Mouse (Mus musculus) yolk sac, embryonic 10.5 days (tissue): ENCODE measurements around the gene L1cam.

Source experiments
- DNase-seq: peaks from one replicate; pipeline ENCODE4 v3.0.0-alpha.2; 2017; ENCODE audit warnings: low spot score

L1cam gene

DNA sequence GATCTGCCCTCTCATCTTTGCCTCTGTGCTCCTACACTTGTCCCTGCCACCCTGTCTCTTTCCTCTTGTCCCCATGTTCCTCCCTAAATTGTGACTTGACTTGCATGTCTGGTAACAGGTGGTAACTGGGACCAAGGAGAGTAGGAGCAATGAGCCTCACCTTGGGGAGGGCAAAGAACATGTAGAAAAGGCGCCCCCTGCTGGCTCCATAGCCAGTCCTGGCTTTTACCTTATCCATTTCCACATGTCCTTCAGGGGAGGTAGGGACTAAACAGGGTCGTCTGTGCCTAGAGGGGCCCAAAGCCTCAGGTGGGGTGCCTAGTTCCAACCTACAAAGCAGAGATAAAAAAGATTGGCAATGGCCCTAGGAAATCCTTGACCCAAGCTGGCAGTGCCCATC is at the start of gene L1cam:
Gene L1cam, minus strand, starts transcription at position 387 of the 400 bp plus-strand sequence.
- DNase-seq: no peak

DNA sequence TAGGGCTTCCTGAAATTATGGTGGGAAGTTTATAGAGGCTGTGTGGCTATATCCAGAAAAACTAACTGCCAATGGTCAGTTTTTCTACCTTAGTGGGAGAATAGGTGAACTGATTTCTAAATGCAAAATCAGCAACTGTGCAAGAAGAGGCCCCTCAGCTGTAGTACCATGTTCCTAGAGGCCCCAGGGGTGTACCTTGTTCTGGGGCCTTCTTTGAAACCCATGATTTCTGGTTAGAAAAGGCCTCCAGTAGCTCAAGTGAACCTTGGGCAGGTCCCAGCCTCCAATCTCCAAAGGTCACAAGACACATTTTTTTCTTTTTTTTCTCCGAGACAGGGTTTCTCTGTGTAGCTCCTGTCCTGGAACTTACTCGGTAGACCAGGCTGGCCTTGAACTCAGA is 46.4 kb upstream of the L1cam start:
- DNase-seq: no peak

DNA sequence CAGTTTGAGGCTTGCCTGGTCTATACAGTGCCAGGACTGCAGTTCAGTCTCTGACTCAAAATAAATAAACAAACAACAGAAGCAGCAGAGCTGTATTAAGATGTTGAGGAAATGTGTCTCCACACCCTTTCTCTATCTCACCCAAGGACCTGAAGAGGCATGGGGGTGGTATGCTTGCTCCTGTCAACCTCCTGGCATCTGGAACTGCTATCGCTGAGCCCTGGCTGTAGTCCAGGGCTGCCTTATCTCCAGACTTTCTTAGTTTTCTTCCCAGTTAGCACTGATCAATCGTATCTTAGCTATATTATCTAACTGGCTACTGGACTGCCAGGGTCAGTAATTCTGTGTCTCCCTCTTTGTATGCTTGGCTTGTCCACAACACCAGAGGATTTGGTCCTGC is 46.0 kb upstream of the L1cam start:
- DNase-seq: no peak

DNA sequence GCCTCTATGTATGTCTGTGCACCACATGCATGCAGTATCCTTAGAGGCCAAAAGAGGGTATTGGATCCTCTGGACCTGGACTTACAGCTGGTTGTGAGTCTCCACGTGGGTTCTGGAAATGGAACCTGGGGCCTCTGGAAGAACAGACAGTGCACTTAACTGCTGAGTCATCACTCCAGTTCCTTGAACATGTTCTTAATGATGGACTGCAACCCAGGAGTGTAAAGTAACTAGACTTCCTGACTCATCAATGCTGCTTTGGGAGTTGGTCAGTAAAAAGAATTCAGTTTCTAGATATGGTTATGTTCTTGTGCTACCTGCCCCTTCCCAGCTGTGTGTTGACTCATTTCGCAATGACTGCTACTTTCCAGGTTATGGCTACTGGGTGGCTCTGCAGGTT is 36.0 kb upstream of the L1cam start:
- DNase-seq: no peak

DNA sequence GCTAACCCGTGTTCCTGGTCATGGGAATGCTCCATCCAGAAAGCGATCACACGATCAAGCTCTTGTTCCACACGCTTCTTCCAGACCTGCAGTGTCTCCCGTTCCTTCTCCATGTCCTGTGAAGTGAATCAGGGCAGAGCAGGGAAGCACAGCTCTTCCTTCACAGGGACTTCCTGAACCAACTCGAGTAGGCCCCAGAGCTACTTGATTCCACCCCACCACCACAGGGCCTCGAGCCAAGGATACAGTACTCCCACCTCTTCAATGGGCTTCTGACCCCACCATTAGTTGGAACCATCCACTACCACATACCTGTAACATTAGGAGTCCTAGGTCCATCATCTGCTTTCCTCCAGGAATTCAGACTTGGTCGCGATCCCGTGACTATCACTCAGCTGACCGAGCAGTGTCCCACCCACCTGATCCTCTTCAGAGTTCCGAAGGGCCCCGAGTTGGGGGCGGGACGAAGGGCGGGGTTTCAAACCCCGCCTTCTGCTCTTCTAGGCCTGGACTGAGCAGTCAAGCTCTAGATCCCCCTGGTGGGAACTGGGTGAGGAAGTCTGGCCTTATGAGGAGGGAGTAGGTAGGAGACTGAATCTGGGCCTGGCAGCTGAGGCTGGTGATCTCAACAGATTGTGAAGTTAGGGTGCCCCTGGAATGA is 34.6 kb upstream of the L1cam start, which contains the start of gene Renbp:
Gene Renbp, minus strand, starts transcription at position 449 of the 661 bp plus-strand sequence.
- DNase-seq: peak; percentile 85

DNA sequence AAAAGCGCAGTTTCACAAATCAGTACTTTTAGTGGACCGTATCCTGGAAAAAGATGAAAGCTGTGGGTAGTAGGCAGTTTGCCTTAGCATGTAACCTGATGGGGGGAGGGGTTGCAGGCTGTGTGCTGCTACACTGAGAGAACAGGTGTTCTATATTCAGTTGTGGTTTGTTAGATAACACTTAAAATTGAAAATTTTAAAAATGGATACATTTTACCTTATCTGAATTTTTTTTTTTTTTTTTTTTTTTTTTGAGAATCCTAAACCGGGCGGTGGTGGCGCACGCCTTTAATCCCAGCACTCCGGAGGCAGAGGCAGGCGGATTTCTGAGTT is 26.6 kb upstream of the L1cam start:
- no peak for DNase-seq

DNA sequence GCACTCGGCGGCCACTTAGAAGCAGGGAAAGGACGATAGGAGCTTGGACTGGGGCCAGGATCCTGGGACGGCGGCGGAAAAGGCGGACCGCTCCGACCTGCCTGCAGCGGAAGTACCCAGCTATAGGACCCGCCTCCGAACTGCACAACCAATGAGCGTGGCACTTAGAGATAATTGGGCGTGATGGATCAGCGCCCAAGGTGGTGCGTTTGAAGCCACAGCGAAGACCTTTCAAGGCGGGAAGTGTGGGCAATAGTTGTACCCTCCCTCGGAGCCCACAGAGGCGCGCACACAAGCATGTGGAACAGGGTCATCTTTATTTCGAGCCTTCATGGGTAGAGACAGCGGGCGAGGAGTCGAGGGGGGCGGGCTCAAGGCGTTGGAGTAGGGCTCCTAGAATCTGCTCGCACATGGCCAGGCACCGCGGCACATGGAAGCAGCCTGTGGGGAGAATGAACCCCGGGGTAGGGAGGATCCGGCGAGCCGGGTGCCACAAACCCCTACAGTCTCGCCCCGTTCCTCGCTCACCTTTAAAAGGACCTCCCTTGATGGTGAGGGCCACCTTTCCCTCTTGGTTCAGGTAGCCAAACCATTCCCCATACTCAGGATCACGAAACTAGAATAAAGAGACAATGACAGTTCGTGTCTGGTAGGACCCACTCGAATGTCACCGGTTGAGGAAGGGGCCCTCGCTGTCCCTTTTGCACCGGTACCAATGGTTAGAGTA is 26.1 kb upstream of the L1cam start, which contains the start of the genes Arhgap4 and Naa10:
Gene Arhgap4, minus strand, starts transcription at position 48 of the 727 bp plus-strand sequence.
Gene Naa10, minus strand, starts transcription at position 122 of the 727 bp plus-strand sequence.
- DNase-seq: peak; percentile 87

DNA sequence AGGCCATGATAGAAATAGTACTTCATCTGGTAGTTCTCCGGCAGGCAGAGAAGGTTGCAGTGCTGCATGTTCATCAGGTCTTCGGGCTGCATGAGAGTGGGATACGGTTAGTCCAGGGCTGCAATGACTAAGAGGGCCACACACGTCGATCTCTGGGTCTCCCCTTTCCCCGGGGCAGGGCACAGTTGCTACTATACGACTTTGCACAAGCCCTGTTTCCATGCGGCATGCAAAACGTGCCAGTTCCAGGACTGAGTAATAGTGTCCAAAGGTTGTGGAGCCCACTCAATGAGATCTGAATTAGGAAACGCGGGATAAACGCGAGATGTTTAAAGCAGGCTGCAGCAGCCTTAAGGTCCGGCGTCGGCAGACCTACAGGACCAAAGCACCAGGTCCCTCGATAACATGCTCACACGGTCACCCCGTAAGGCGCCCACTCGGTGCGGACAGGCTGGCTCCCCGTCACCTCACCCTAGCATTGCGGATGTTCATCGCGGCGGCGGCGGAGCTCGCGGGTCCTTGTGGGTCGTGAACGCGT is 25.4 kb upstream of the L1cam start:
- DNase-seq: peak; percentile 6

DNA sequence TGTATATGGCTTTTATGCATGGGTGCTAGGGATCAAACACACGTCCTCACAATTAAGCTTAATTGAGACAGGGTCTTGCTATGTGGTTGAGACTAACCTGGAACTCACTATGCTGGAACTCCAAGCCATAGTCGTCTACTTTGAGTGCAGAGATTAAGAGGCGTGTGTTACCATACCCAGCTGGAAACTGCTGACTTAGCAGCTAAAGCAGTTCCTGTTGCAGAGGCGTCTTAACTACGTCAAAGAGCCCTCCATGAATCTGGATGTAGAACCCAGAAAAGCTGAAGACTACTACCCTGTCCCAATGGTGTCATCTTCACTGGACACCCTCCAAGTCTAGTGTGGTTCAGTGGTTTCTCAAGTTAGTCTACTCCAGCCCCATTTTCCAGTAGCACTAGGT is 22.7 kb upstream of the L1cam start:
- no peak for DNase-seq

DNA sequence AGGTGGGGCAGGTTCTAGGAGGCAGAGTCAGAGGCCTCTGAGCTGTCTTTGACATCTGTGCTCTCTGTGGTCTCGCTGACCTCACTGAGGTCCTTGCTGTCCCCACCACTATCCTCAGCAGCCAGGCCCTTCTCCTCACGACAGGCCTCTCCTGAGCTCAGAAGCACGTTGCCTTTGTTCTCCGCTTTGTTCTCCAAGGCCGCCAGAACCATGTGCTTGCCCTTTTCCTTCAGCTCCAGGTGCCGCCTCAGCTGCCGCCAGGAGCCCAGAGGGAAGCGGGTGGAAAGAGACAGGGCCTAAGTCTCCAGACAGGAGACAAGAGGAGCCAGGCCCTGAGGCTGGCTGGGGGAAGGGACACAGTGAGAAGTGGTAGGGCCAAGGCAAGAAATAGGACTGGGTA is 21.0 kb upstream of the L1cam start:
- DNase-seq: no peak

DNA sequence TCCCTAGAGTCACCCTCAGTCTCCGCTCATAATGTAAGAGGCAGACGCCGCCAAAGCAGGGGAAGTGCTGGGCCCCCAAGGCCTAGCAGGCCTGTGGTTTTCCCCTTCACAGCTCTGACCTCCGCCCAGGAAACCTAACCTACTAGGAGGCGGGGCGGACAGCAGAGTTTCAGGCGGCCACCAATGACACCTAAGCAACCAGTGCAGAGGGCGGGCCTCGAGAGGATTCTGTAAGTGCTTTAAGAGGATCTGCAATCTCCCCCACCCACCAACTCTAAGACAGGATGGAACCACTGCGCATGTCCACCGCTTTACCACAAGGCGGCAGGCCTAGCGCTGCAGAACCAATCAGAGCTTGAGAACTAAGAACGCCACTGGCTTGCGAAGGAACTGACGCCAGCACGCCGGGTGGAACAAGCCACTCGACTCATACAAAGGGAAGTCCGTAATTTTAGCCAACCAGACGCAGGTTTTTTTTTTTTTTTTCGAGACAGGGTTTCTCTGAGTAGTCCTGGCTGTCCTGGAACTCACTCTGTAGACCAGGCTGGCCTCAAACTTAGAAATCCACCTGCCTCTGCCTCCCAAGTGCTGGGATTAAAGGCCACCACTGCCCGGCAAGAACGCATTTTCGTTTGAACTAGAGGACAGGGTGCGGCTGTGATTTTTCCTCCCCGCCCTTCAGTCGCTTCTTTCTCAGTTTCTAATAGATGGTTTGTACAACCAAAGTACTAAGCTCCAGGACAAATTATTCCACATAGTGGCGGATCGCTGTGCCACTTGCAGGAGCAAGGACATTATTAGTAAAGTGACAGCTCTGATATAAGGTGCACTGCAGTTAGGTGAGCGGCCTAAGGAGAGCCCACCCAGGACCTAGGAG is 19.2 kb upstream of the L1cam start:
- DNase-seq: peak; percentile 93

DNA sequence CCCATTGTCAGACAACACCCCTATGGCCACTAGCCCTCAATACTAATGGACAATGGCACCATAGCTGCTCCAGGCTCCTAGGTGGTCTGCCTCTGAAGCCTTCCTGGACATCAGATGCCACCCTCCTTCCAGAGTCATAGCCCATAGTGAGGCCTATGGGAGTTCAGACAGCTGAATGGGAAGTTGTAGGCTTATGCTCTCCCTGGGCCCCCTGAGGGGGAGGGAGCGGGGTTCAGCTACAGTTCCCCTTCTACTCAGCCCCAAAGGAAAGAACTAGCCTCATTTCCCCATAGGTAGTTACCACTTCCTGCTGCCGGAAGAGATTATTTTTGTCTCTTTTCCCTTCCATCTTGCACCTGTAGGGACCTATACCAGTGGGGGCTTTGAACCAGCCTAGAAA is 15.7 kb upstream of the L1cam start:
- DNase-seq: no peak

DNA sequence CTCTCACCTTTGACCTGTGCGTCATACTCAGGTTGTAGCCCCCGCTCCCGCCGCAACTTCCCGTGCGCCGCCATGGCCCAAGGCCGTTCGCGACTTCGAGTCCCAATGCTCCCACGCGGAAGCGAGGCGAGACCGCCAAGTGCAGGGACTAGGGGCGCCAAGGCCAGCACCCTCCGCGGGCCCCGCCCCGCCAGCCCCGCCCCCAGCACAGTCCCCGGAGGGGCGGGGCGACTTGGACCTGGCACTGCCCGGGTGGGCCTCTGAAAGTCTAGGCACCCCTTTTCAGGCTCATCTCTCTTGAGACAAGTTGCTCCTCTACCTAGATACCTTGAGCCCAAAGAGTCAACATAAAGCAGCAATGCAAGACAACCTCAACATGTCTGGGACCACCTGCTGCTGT is 15.3 kb upstream of the L1cam start:
- DNase-seq: no peak

DNA sequence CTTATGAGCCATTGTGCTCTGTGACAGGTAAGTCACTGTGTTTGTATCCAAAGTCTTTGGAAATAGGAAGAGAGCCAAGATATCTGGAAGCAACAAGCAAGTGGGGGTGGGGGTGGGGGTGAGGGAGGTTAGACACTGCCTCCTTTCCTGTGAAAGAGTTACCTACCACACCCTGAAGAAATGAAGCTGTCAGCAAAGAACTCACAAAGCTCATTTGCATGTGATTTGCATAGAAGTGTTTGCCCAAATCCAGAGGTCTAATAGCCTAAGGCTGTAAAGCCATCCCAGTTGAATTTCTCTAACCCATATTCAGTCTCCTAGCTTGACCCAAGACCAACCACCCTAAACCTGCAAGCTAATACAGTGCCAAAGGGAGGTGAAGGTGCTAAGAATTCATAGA is 14.5 kb upstream of the L1cam start:
- DNase-seq: no peak

DNA sequence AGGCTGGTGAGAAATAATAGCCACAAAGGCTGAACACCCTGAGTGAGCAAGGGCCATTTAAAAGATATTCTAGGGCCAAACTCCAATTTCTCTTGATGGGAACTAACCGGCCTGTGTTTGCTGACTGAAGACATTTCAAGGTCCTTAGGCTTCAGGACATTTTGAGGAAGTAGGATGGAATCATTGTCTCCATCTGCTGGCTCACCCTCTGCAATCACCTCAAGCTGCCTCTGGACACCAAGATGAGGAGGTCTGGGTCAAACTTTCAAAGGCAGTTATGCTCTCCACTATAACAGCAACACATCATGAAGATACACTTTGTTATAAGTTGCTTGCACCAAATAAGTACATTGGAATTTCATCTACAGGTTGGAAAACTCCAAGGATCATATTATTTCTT is 14.1 kb upstream of the L1cam start:
- no peak for DNase-seq

DNA sequence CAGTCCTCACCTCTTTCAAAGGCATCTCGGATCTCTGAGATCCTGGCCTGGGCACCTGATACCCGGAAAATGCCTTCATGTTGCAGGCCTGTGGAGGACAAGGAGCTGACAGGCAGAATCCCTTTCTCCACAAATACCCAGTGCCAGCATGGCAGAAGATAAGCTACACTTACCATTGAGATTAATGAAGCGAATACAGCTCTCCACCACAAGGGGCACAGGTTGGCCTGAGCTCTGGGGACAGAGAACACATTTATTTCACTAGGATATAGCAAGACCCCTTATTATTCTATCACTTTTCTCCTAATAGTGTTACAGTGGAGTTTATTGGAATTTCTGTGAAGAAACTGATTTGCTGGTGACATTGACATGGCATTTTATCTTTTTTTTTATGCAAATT is 2.1 kb upstream of the L1cam start:
- DNase-seq: no peak

DNA sequence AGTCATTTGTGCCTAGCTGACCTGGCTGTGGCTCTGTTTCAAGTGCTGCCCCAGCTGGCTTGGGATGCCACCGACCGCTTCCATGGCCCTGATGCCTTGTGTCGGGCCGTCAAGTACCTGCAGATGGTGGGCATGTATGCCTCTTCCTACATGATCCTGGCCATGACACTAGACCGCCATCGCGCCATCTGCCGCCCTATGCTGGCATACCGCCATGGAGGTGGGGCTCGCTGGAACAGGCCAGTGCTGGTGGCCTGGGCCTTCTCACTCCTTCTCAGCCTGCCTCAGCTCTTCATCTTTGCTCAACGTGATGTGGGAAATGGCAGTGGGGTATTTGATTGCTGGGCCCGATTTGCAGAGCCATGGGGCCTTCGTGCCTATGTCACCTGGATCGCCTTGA is 3.1 kb downstream of the L1cam start:
- no peak for DNase-seq

DNA sequence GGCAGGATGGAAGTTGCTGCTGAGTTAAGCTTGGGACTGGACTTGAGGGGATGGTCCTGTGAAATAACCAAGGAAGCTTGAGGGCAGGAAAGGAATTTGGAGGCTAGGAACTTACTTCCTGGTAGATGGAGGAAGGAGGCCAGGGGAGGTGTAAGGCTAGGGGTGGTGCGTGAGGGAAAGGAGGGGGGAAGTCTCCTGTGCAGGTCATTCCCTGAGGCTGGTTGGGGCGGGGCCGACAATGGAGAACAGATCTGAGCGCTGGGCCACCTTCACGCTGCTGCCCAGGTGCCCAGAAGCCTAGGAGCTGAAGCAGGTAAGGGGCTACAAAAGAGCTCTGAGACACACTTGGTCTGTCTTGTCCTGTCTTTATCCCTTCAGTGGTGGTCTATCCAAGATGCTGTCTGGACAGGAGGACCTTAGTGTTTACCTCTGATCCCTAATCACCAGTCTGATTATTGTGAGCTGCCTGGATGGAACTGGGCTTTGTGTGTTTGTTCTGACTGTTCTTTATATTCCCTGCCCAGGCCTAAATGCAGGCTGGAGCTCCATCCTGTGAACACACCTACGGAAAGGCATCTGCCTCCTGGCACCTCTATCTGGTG is 4.3 kb downstream of the L1cam start, which contains the start of gene Avpr2:
Gene Avpr2, plus strand, starts transcription at position 552 of the 602 bp plus-strand sequence.
- DNase-seq: no peak

DNA sequence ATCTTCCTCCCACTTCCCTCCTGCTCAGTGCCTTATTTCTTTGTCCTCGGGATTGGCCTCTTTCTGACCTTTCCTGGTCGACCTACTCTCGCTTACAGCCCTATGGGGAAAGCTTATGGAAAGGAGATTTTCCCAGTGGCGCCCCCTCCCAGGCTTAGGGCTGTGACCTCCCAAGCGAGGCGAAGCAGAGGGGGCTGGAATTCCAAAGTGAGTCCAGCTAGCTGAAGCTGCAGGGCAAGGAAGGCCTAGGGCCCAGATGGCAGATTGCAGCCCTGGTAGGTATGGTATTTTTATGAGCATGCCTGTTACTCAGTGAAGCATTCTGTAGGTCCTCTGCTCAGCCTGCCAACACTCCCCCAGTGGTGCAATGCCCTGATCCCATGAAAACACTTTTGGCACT is 14.4 kb downstream of the L1cam start:
- no peak for DNase-seq

DNA sequence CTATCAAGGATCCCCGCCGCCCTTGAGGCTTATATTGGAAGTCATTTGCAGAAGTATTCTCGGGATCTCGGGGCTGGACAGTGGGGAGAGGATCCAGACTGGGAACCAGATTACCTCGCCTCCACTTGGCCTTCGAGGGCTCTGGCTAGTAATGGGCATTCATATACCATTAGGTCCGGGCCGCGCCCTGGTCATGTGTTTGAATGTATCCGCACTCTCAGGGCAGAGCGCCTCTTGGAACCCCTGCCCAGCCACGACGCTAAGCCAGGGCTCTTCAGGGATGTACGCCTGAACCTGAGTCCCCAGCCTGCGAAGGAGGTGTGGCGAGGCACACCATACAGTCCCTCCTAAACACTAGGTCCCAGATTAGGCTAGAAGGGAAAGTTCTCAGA is 14.9 kb downstream of the L1cam start:
- no peak for DNase-seq

DNA sequence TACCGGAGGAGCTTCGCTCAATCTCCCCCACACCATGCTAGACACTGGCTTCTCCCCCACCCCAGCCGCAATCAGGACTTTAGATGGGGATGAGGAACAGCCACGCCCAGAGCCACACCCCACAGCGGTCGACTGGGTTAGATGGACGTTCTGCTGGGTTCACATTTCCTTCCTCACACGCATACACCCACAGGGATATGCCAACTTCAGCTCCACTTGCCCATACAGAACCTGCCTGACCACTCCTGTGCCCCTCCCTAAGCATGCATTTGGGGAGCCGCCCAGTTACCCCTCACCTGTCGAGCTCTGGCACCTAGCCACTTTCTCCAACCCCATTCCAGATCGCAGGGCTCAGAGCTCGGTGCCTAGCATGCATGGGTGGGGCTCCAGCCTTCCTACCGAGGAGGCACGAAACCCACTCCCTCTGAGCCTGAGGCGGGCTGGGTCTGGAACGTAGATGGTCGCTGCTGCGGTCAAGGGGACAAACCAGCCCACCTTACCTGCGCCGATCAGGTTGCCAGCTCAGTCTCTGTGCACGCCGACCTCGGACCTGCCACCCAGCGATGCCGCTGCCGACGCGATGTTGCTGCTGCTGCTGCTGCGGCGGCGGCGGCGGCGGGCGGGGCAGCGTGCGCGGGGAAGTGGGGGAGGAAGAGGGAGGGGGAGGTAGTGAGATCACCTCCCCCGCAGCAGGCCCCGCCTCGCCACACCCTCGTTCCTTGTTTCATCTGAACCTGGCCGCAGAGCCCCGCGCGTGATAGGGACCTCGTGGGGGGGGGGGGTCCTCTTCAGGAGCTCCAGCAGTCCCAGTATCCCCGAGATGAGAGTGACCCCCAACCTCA is 15.5 kb downstream of the L1cam start:
- peak; percentile 4 for DNase-seq
